Mouse (Mus musculus) liver, embryonic 16.5 days (tissue): ENCODE measurements around the gene Ccni. TPM values are rescaled to one million over a fixed set of nuclear protein-coding genes. Genes with fewer than 3 reads are reported as not detected.
A peak's percentile ranks its signal among the peaks of the same experiment; 100 is the strongest.

Experiments
- ATAC-seq: fragments of 200-750 bp; cut with Nextera tagmentation; 2 replicates; pipeline ENCODE4 v1.8.0; 2017; ENCODE audit warnings: low read depth, mild to moderate bottlenecking, moderate number of reproducible peaks, moderate library complexity
- H3K27ac ChIP-seq: fragments of 300-500 bp; sonication (generic); 2 replicates; pipeline ENCODE4 v1.5.1; 2014; ENCODE audit warnings: mild to moderate bottlenecking, low read length
- H3K27me3 ChIP-seq: fragments of 300-500 bp; sonication (generic); 2 replicates; pipeline ENCODE4 v1.6.1; 2014; ENCODE audit warnings: low read depth, low read length, mixed read lengths; ENCODE audit not compliant: control insufficient read depth, insufficient read depth
- H3K36me3 ChIP-seq: fragments of 300-500 bp; sonication (generic); 2 replicates; pipeline ENCODE4 v1.6.1; 2014; ENCODE audit warnings: mild to moderate bottlenecking; ENCODE audit not compliant: control insufficient read depth, insufficient read depth
- H3K4me1 ChIP-seq: fragments of 300-500 bp; sonication (generic); 2 replicates; pipeline ENCODE4 v1.6.1; 2014; ENCODE audit warnings: low read depth, low read length, mixed read lengths; ENCODE audit not compliant: control insufficient read depth
- H3K4me2 ChIP-seq: fragments of 300-500 bp; sonication (generic); 2 replicates; pipeline ENCODE4 v1.6.1; 2014; ENCODE audit warnings: low read depth, low read length, mixed read lengths
- H3K4me3 ChIP-seq: fragments of 300-500 bp; sonication (generic); 2 replicates; pipeline ENCODE4 v1.5.1; 2014; ENCODE audit warnings: low read depth, mild to moderate bottlenecking, low read length
- H3K9ac ChIP-seq: fragments of 300-500 bp; sonication (generic); 2 replicates; pipeline ENCODE4 v1.6.1; 2014; ENCODE audit warnings: low read depth, low read length
- H3K9me3 ChIP-seq: fragments of 300-500 bp; sonication (generic); replicated peaks from 2 replicates; pipeline ENCODE4 v1.6.1; 2016; ENCODE audit warnings: low read length; ENCODE audit not compliant: control insufficient read depth
- WGBS: fragments of 180-500 bp; shearing (Covaris S2); extraction: QIAGEN DNeasy Blood & Tissue Kit; methylation state at CpG from one replicate; pipeline ENCODE4 v1.1.7; 2014; ENCODE audit not compliant: insufficient replicate concordance; 5-methylcytosine and 5-hydroxymethylcytosine counted together
- polyA plus RNA-seq: library from polyadenylated mRNA; unstranded; fragments of >200 nt; fragmentation: Nextera tagmentation; extraction: Ambion mirVana; gene quantifications from 2 replicates; pipeline ENCODE4 v1.2.1, GENCODE M21; 2015

The Ccni gene
- 31.6 and 34.0 TPM in 2 replicates for polyA plus RNA-seq

- Histone ChIP-seq H3K4me2 (peak within 1 kb of the TSS; percentile 88), H3K4me1 (peaks cover 13% of the 10 kb centered on the region), H3K27me3 (no peaks in the 10 kb centered on the region), H3K9me3 (no peaks in the 10 kb centered on the region), H3K36me3 (peaks cover 7% of the 10 kb centered on the region; the same call in 1 of the 2 replicates), H3K9ac (peak within 1 kb of the TSS; percentile 92), H3K4me3 (peak within 1 kb of the TSS; percentile 90), H3K27ac (peak within 1 kb of the TSS; percentile 89)
- peak; percentile 94 for ATAC-seq
- WGBS, result under 1% methylated on average over 74 of the region's 79 CpGs
Measured at GRCm38 (mm10) chr5:93206109-93207005, at the start of gene Ccni, which contains the start of gene 2010109A12Rik. TSS of gene Ccni (minus strand) at chr5:93206495. TSS of gene 2010109A12Rik (plus strand) at chr5:93206518.

GRCm38 (mm10) chr5:93255759-93256265, 49.5 kb upstream of the Ccni start:
- WGBS, result 63% methylated on average over 5 of the region's 5 CpGs
- ATAC-seq, result no peak
- H3K4me3 ChIP-seq, result no peak overlapping the region

GRCm38 (mm10) chr5:93251001-93251760, 44.9 kb upstream of the Ccni start:
- 70% methylated on average over 12 of the region's 12 CpGs for WGBS
- Histone ChIP-seq H3K27me3 (no peaks in the 10 kb centered on the region), H3K4me3 (no peak overlapping the region), H3K9me3 (no peaks in the 10 kb centered on the region), H3K4me1 (no peaks in the 10 kb centered on the region), H3K4me2 (no peak overlapping the region), H3K9ac (no peak overlapping the region), H3K36me3 (no peaks in the 10 kb centered on the region), H3K27ac (no peak overlapping the region)
- ATAC-seq, result no peak

More at GRCm38 (mm10) chr5:93255759-93256265, 49.5 kb upstream of the Ccni start:
- no peaks in the 10 kb centered on the region for H3K9me3 ChIP-seq
- no peaks in the 10 kb centered on the region for H3K4me1 ChIP-seq
- no peak overlapping the region for H3K27ac ChIP-seq
- no peaks in the 10 kb centered on the region for H3K36me3 ChIP-seq
- no peak overlapping the region for H3K9ac ChIP-seq
- no peak overlapping the region for H3K4me2 ChIP-seq
- H3K27me3 ChIP-seq, result no peaks in the 10 kb centered on the region

GRCm38 (mm10) chr5:93249940-93250578, 43.8 kb upstream of the Ccni start:
- Histone ChIP-seq H3K4me1 (no peaks in the 10 kb centered on the region), H3K9ac (no peak overlapping the region), H3K27me3 (no peaks in the 10 kb centered on the region), H3K9me3 (no peaks in the 10 kb centered on the region), H3K36me3 (no peaks in the 10 kb centered on the region), H3K4me3 (no peak overlapping the region), H3K27ac (no peak overlapping the region), H3K4me2 (no peak overlapping the region)
- no peak for ATAC-seq
- 61% methylated on average over 6 of the region's 6 CpGs for whole genome bisulfite sequencing

- Histone ChIP-seq H3K4me2 (no peak overlapping the region), H3K9ac (no peak overlapping the region), H3K27ac (no peak overlapping the region), H3K4me1 (peaks cover 9% of the 10 kb centered on the region), H3K4me3 (no peak overlapping the region), H3K9me3 (no peaks in the 10 kb centered on the region), H3K27me3 (no peaks in the 10 kb centered on the region), H3K36me3 (no peaks in the 10 kb centered on the region)
- 68% methylated on average over 2 of the region's 2 CpGs for WGBS
- ATAC-seq, result no peak
Measured at GRCm38 (mm10) chr5:93245280-93245679, 39.0 kb upstream of the Ccni start.

GRCm38 (mm10) chr5:93239590-93240544, 33.6 kb upstream of the Ccni start:
- H3K4me1 ChIP-seq, result peaks cover 24% of the 10 kb centered on the region
- H3K9me3 ChIP-seq, result no peaks in the 10 kb centered on the region
- WGBS, result 11% methylated on average over 8 of the region's 8 CpGs
- peak overlapping the region; percentile 13 for H3K4me3 ChIP-seq
- H3K9ac ChIP-seq, result no peak overlapping the region
- peak overlapping the region; percentile 63 for H3K4me2 ChIP-seq
- H3K27me3 ChIP-seq, result no peaks in the 10 kb centered on the region
- peak overlapping the region; percentile 91 for H3K27ac ChIP-seq
- peak; percentile 99 for ATAC-seq
- no peaks in the 10 kb centered on the region for H3K36me3 ChIP-seq

GRCm38 (mm10) chr5:93236541-93236940, 30.2 kb upstream of the Ccni start:
- peaks cover 35% of the 10 kb centered on the region for H3K4me1 ChIP-seq
- H3K4me2 ChIP-seq, result no peak overlapping the region
- no peaks in the 10 kb centered on the region for H3K27me3 ChIP-seq
- H3K9ac ChIP-seq, result no peak overlapping the region
- H3K4me3 ChIP-seq, result no peak overlapping the region
- no peaks in the 10 kb centered on the region for H3K36me3 ChIP-seq
- ATAC-seq, result no peak
- H3K27ac ChIP-seq, result no peak overlapping the region
- WGBS, result 73% methylated on average over 4 of the region's 4 CpGs
- no peaks in the 10 kb centered on the region for H3K9me3 ChIP-seq

GRCm38 (mm10) chr5:93235888-93236287, 29.6 kb upstream of the Ccni start:
- no peak overlapping the region for H3K4me3 ChIP-seq
- peaks cover 32% of the 10 kb centered on the region for H3K4me1 ChIP-seq
- H3K27ac ChIP-seq, result no peak overlapping the region
- no peaks in the 10 kb centered on the region for H3K36me3 ChIP-seq
- no peak for ATAC-seq
- H3K9ac ChIP-seq, result no peak overlapping the region
- no peaks in the 10 kb centered on the region for H3K27me3 ChIP-seq
- H3K9me3 ChIP-seq, result no peaks in the 10 kb centered on the region
- no peak overlapping the region for H3K4me2 ChIP-seq
- 76% methylated on average over 3 of the region's 3 CpGs for WGBS
